Mouse (Mus musculus): ENCODE measurements around the gene Rasgrf1. TPM values are rescaled to one million over a fixed set of nuclear protein-coding genes. Genes with fewer than 3 reads are reported as not detected.

The Rasgrf1 gene
- total RNA-seq, 2 experiments from 2014 or later, result 12.7 to 17.1 TPM

DNA sequence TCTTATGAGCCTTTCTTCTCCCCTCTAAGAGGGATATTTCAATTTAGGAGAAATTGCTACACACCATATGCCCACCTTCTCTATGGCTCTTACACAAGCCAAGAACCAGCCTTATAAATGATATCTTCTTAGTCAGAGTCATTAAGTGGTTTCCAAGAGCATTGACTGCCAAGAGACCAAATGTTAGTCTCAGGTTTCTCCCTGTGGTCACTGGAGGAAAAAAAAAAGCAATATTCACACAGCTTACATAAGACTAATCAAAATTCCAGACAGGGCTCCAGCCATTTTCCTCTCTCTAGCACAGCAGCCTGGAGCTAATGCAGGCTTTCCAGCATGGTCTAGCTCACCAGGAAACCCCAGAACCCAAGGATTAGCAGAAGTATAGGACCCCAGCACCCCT is 3.1 kb upstream of the Rasgrf1 start:
- no peak for DNase-seq

GRCm38 (mm10) chr9:89907941-89908340 is 1.8 kb upstream of the Rasgrf1 start:
- DNase-seq, result no peak

DNA sequence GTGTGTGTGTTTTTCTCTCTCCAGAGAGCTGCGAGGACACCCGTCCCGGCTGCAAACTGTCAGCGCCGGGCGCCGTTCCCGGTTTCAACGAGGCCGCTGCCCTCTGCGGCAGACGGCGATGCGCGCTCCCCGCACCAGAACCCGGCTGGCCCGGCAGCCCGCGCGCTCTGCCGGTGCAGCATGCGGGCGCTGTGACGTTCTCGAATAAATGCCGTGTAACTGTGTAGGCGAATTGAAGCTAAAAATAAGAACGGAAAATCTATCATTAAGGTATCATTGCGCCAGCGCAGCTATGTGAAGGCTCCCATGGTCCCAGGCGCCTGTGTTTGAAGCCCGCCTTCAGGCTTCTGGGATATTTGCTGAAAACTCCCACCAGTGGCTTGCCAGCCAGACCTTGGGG is 1.1 kb upstream of the Rasgrf1 start:
- peak; percentile 59 to 61 for DNase-seq

- peak; percentile 6 to 17 for DNase-seq
These were observed 298 bp downstream of the Rasgrf1 start for GRCm38 (mm10) chr9:89910011-89910400.

- DNase-seq, result peak; percentile 37 to 55
These were observed 1.2 kb downstream of the Rasgrf1 start for GRCm38 (mm10) chr9:89910741-89911444.

DNA sequence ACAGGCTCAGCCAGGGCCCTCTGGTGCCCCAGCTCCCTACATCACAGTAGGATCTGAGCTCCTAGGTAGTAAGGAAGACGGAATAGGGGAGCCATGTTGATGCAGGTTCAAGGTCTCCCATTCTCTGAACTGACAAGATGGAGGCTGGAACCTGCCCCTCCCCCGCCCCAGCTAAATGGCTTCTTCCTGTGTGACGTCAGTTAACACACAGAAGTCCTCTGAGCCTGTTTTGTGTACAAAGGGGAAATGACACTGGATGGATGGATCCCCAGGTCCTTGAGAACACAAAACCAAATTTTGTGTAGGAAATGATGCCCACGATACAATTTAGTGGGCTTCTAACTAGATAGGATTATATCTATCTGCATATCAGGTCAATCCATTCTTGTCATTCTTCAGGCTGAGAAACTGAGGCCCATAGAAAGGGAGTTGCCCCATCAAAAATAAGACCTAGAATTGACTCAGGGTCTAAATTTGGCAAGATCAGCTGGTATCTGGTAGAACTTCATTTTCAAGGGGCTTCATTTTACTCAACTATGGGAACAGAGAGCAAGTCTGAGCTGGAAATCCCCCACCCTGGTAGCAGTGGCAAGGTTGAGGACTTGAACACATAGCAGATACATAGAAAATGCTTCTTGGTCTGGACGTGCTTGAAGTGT is 2.3 kb downstream of the Rasgrf1 start:
- no peak for DNase-seq

- DNase-seq, result no peak
These were observed 3.4 kb downstream of the Rasgrf1 start for GRCm38 (mm10) chr9:89913135-89913534.

GRCm38 (mm10) chr9:89916471-89916870 is 6.8 kb downstream of the Rasgrf1 start:
- no peak for DNase-seq

- peak in 1 of 2 experiments; percentile 10 for DNase-seq
These were observed 7.7 kb downstream of the Rasgrf1 start for GRCm38 (mm10) chr9:89917431-89917830.

- peak; percentile 16 to 22 for DNase-seq
These were observed 9.1 kb downstream of the Rasgrf1 start for GRCm38 (mm10) chr9:89918832-89919231.

DNA sequence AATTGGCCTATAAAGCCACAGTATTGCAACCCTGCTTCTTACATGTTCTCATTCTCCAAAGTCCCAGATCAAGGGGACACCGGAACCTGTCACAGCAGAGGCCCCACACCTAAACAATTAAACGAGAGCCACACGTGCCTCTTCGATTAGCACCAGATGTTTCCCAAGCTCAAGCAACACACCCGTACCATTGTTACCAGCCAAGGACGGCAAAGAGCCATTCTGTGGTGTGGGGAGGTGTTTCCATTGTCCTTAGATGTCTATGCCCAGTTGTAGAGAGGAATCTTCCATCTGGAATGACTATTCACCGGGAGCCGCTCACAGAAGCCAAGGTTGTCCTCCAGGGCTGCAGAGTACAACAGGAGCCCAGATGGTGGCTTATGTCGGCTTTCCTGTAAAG is 11.4 kb downstream of the Rasgrf1 start:
- DNase-seq, result no peak

- peak; percentile 16 to 20 for DNase-seq
These were observed 13.0 kb downstream of the Rasgrf1 start for GRCm38 (mm10) chr9:89922666-89923065.

- DNase-seq, result no peak
These were observed 15.1 kb downstream of the Rasgrf1 start for GRCm38 (mm10) chr9:89924836-89925235.

- no peak for DNase-seq
These were observed 18.8 kb downstream of the Rasgrf1 start for GRCm38 (mm10) chr9:89928497-89928896.

DNA sequence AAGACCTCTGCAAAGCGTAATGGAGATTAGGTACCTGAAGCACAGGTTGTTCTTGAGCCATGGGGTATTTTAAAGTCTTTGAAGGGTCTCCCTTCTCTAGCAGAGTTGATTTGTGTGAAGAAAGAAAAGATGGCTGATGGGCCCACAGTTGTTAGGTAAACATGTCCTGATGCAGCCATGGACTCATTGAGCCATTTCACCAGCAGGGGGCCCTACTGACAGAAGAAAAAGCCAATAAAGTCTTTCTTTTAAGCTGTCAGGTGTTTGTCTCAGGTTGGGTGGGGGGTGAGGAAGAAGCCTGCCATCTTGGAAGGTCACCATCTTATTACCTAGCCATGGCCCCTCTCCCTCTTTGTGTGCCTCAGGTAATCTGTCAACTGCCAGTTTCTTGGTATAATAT is 30.7 kb downstream of the Rasgrf1 start:
- DNase-seq, result peak in 1 of 2 experiments; percentile 12

- DNase-seq, result no peak
These were observed 37.1 kb downstream of the Rasgrf1 start for GRCm38 (mm10) chr9:89946830-89947229.

DNA sequence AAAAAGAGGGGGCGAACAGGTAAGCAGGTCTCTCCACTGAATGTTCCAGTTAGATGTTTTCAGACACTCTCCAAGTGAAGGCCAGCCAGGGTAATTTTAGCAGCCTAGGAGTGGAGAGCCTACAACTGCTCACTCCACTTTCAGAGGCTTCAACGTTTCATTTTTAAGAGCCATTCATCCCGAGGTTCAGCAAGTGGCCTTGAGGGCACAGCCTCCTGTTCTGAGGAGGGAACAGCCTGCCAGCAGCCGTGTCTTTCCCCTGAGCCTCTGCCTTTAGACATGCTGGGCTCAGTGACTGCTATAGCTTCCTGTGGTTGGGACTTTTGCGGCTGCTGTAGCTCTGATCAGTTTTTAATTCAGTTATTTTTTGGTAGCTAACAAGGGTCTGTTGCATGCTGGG is 38.9 kb downstream of the Rasgrf1 start:
- peak; percentile 6 to 51 for DNase-seq

- no peak for DNase-seq
These were observed 44.0 kb downstream of the Rasgrf1 start for GRCm38 (mm10) chr9:89953596-89954215.

DNA sequence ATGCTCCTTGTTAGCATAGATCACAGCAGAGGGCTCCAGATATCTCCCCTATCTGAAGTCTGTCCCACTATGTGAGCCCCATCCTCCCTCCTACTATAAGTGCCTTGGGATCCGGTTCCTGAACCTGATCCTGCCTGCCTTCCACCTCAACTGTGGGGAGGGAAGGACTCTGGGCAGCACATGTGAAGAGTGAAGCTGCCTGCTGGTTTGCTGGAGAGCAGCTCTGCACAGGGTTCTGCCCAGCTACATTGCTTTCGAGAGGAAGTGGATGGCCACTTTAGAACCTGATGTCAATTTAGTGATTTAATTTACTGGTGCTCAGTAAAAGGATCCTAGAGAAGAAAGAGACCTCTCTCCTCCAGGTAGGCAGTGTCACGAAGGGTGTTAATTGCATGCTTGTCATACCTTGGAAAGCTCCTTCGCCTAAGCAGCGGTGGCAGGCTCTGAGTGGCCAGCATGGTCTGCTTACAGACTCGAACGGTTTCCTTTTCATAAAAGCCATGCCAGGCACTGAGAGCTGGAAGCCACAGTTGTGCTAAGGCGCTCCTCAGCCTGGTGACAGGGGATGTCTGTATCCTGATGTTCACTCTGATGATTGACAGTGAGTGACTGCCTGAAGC is 45.3 kb downstream of the Rasgrf1 start:
- no peak for DNase-seq

DNA sequence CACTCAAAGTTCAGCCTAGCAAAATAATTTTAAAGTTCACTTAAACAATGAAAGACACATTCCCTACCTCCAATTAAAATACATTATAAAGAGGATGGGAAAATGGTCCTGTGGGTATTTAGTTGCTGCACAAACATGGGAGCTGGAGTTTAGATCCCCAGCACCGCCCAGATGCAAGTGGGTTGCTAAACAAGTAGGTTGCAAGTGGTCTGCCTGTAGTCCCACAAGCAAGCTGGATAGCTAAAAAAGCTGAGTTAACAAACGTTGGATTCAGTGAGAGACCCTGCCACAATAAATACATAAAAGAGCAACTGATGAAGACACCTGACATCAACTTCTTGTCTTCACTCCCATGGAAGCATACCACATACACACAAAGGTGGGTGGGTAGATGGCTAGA is 49.3 kb downstream of the Rasgrf1 start:
- no peak for DNase-seq

DNA sequence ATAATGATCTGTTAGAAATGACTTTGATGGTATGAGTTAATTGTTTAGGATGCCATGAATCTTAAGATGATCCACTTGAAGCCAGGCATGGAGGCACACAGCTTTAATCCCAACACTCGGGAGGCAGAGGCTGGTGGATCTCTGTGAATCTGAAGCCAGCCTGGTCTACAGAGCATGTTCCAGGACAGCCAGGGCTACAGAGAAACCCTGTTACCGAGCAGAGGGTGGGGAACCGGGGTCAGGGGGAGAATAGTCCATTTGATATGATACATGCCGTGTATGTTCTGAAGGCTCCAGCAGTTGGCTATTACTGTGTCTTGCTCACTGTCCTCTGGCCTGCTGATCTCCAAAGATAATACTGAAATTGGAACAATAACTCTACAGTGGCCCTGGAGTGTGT is 54.4 kb downstream of the Rasgrf1 start:
- no peak for DNase-seq

DNA sequence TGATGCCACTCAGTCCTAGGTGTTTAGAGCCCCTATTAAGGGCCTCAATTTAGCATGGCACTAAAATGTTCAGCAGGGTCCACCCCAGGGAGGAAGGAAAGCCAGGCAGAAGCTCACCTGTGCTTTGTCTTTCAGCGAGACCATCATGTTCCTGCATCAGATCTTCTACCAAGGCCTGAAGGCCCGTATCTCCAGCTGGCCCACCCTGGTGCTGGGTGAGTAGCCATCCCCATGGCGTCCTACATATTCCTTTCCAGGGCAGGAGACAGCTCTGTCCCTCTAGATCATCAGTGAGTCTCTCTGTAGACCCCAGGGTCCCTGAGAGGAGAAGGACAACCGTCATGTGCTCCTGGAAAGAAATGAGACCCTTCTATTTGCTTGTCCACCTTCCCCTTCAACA is 58.0 kb downstream of the Rasgrf1 start:
- no peak for DNase-seq
